Mouse (Mus musculus): Measurements from ENCODE around the gene March5.
"Not testable (repeated sequence)": the region's sequence is repeated elsewhere in the genome, so short reads cannot be mapped to it uniquely, and the experiment has no call there.

March5 gene

GRCm38 (mm10) chr19:37208176-37208755 lies 923 bp downstream of the March5 start, which contains the start of gene Cpeb3:
Cpeb3 (minus strand) TSS chr19:37208601.
- in situ Hi-C loops (cut with MboI; ENCODE audit: low sequenced_read_pairs) = no loop called here

- in situ Hi-C loops (cut with MboI; ENCODE audit: low sequenced_read_pairs) = no loop called here
These were observed 1.6 kb downstream of the March5 start for GRCm38 (mm10) chr19:37208986-37209385.

GRCm38 (mm10) chr19:37209467-37210128 lies 2.3 kb downstream of the March5 start:
- in situ Hi-C loops (cut with MboI; ENCODE audit: low sequenced_read_pairs) = no loop called here

DNA sequence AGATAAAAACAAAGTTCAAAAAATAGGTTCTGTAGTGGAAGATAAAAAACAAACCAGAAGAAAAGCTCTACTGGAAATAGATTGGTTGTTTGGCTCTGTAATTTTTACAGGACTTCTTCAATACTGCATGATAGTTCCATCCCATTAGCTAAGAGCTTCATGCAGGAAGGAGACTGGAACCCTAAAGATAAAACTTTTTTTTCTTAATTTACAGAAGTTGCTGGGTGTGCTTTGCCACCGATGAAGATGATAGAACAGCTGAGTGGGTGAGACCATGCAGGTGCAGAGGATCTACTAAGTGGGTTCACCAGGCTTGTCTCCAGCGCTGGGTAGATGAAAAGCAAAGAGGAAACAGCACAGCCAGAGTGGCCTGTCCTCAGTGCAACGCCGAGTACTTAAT lies 3.1 kb downstream of the March5 start:
- in situ Hi-C loops (cut with MboI; ENCODE audit: low sequenced_read_pairs) = no loop called here

GRCm38 (mm10) chr19:37211416-37211815 lies 4.1 kb downstream of the March5 start:
- in situ Hi-C loops (cut with MboI; ENCODE audit: low sequenced_read_pairs) = no loop called here

- in situ Hi-C loops (cut with MboI; ENCODE audit: low sequenced_read_pairs) = no loop called here
These were observed 7.4 kb downstream of the March5 start for GRCm38 (mm10) chr19:37214711-37215110.

DNA sequence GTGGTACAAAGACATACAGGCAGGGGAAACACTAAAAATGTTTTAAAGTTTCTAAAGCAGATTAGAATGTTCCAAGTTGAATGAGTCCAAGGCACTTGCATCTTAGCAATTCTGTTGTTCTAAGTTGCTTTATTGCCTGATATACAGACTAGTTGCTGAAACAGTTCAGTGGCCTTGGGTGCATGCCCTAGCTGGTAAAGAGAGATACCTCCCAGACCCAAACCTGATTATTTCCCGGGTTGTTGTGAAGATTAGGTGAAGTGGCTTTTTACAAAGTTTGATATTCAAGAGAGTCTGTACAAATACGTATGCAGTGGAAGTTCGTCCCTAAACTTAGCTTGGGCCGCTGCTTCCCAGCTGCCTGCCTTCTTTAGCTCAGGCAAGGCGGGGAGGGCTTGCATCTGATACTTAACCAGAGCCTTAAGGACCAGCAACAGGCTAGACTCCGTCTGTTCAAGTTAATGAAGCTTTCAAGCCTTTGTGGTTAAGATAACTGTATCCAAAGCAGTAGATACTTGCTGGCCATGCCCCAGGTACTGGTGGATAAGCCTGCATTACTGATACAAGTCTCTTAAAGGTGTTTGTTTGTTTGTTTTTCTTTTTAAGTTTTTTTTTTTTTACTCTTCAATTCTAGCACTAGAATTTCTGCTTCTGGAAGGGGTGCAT lies 18.0 kb downstream of the March5 start:
- in situ Hi-C loops (cut with MboI; ENCODE audit: low sequenced_read_pairs) = no loop called here

- in situ Hi-C loops (cut with MboI; ENCODE audit: low sequenced_read_pairs) = not testable (repeated sequence)
These were observed 25.3 kb downstream of the March5 start for GRCm38 (mm10) chr19:37232598-37232997.

GRCm38 (mm10) chr19:37233561-37234539 lies 26.5 kb downstream of the March5 start:
- in situ Hi-C loops (cut with MboI; ENCODE audit: low sequenced_read_pairs) = no loop called here

- in situ Hi-C loops (cut with MboI; ENCODE audit: low sequenced_read_pairs) = no loop called here
These were observed 28.5 kb downstream of the March5 start for GRCm38 (mm10) chr19:37235818-37236217.

DNA sequence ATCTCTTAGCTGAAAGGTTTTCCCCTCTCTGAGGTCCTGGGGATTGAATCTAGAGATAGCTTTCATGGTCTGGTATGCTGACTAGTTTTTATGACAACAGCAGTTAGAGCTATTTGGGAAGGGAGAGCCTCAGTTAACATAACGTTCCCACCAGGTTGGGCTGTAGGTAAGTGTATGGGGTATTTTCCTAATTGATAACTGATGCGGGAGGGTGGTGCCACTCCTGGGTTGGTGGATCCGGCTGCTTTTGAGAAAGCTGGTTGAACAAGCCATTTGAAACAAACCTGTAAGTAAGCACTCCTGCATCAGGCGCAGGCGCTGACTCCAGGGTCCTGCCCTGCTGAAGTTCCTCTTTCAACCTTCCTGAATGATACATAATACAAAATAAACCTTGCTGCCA lies 30.0 kb downstream of the March5 start:
- in situ Hi-C loops (cut with MboI; ENCODE audit: low sequenced_read_pairs) = no loop called here

DNA sequence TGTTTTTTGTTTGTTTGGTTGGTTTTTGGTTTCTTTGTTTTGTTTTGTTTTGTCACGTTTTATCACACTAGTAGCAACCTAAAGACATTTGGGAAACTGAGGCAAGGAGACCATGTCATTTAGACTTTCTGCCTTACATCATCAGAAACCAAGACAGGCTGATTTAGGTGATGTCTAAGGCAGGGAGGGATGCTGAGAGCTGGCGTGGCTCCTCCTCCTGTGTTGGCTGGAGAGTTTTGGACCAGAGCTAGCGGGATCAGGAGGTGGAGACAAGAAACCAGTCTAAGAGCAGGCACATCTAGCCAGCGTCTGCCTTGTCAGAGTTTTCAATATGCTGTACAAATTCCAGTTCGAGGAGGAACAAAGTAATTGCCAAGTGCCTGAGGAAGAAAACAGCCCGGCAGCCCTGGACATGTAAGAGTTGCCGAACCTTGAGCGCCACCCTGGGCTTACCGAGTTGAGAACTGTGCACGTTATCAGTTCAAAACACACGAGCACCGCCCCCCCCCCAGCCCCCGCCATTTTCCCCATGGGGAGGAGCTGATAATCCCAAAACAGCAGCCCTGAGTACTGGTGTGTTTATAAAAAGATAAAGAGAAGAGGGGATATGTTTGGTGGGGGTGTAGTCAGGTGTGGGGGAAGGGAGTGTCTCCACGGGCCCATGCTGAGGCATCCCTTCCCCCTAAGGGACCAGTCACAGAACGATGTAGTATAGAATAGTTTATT lies 30.5 kb downstream of the March5 start:
- in situ Hi-C loops (cut with MboI; ENCODE audit: low sequenced_read_pairs) = no loop called here

DNA sequence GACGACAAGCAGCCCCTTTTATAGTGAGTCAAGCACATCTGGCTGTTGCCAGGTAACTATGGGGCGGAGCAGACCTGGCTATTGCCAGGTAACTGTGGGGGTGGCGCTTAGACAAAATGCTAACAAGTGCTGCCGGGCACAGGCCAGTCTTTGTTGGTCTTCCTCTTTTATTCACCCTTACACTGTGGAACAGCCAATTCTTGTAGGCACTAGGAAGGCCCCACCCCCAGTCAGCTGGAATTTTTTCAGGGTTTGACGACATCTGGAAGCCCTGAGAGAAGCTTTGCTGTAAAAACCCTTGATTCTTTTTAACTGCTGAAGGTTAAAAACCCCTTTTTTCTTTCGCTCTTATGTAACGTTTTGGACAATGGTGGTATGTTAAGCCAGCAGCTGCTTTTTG lies 31.3 kb downstream of the March5 start:
- in situ Hi-C loops (cut with MboI; ENCODE audit: low sequenced_read_pairs) = no loop called here

DNA sequence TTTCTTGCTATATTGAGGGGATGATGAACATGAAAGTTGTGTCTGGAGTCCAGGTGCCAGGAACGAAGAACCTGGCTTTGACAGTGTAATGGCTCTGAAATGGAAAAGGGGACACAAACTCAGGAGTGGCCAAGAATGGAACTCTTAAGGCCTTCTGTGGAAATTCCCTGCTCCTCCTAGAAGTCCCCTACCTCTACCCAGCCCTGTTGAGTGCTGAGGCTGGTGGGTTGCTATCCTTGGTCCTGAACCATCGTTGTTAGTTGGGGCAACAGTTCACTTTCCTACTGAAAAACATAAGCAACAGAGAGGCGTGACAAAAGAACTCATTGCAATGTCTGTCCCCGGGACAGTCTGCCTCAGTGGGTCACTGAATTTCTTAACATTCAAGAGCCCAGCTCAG lies 31.8 kb downstream of the March5 start:
- in situ Hi-C loops (cut with MboI; ENCODE audit: low sequenced_read_pairs) = no loop called here

- in situ Hi-C loops (cut with MboI; ENCODE audit: low sequenced_read_pairs) = no loop called here
These were observed 33.9 kb downstream of the March5 start for GRCm38 (mm10) chr19:37241201-37241600.

DNA sequence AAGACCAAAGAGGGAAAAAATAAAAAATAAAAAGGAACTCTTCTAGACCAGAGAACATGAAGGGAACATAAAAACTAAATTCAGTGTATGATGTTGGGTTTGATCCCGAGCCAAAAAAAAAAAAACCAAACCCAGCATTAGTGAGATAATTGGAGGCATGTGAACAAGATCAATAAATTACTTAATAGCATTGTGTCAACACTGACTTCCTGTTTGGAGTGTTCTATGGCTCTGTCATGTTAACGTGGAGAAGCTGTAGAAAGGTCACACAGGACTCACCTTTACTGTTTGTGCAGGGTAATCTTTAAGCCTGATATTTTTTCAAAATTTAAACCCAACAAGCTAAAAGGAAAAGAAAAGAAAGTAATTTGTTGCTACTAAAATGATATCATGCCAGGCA lies 35.4 kb downstream of the March5 start:
- in situ Hi-C loops (cut with MboI; ENCODE audit: low sequenced_read_pairs) = no loop called here

DNA sequence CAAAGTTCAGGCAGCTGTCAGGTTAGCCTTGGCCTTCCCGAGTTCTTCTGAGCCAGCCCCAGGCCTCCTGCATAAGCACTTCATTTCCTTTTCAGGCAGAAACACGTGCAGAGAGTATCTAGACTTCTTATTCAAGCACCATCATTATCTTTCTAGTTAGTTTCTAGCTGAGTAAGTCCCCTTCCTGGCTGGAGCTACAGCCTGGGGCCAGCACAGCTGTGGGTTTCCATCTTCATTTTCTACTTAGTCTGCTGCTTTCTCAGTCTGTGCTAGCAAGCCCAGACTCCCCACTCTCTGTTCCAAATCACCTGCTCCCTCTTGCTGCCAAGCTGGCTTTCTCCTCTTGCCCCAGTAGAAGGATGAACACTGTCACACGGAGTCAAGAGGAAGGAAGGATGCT lies 39.5 kb downstream of the March5 start:
- in situ Hi-C loops (cut with MboI; ENCODE audit: low sequenced_read_pairs) = no loop called here

DNA sequence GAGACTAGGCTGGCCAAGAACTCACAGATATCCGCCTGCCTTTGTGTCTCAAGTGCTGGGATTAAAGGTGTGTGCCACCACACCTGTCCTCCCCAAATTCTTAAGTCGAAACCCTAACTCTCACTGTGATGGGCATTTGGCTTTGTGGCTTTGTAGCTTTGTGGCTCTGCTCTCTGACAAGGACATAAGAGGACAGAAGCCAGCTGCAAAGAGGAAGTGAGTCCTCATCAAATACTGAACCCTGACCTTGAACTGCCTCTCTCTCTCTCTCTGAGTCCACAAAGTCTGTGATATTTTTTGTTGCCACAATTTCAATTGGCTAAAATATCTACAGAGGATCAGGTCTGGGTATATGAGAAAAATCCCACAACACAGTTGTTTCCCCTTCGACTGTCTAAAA lies 40.9 kb downstream of the March5 start:
- in situ Hi-C loops (cut with MboI; ENCODE audit: low sequenced_read_pairs) = no loop called here

DNA sequence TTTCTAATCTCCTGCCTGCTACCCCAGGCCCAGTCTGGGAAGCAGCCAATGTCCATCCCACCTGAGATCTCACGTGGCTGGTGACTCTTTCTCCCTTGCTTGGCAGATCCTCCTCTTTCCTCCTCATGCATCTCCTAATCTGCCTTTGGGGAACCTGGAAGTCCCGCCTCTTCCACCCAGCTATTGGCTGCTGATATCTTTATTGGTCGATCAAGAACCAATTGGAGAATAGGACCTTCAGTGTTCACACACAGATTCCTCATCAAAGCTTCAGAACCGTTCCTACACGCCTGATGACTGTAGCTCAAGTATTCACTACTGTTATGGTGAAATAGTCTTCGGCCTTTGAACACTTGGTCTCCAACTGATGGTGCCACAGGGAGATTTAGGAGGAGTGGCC lies 44.8 kb downstream of the March5 start:
- in situ Hi-C loops (cut with MboI; ENCODE audit: low sequenced_read_pairs) = no loop called here

DNA sequence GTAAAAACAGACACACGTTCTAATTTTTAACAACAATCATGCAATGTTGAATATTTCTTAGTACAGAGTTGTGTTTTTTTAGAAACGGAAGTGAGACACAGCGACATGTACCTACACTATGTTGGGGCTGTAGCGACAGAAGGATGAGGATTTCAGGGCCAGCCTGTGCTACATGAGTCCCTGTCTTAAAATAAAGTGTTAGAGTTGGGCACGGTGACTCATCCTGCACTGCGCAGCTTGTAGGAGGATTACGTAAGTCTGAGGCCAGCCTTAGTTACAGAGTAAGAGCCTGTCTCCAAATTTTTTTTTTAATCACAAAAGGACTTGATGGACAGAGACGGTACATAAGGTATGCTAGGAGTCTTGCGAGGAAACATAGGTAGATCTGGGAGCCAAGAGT lies 48.0 kb downstream of the March5 start:
- in situ Hi-C loops (cut with MboI; ENCODE audit: low sequenced_read_pairs) = no loop called here

All from CH12F3 (cell line).